Mouse (Mus musculus): Measurements from ENCODE around the gene Tmem87a.

DNA sequence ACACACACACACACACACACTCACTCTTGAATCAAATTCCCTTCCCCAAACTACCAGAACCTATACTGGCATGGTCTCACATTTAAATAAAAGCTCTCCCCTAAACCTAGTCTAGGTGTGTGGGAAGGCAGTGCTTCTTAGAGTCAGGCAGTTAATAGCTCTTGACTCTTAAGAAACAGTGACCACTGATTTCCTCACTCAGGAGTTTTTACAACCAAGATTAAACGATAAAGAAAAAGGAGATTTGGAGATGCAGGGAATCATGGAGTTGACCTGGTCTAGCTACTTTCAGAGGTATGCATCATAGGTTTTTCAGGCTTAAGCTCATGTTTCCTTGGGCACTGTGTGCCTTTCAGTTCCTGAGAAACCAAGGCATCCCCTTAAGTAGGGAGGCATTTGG, 17.6 kb downstream of the Tmem87a start:
- no peak for TF ChIP-seq GATA1 (IDR thresholded peaks at IDR 0.05; ENCODE audit: borderline replicate concordance, low read length)
- no peak for TF ChIP-seq CTCF (IDR thresholded peaks at IDR 0.05; ENCODE audit: low read depth, low read length)
- TF ChIP-seq TAL1 (conservative IDR thresholded peaks at IDR 0.05; ENCODE audit: low read depth, low read length): no peak

Measured in G1E (cell line).